Mouse (Mus musculus) myocyte (in vitro differentiated cells): Measurements from ENCODE around the gene Rab5b. TPM values are rescaled to one million over a fixed set of nuclear protein-coding genes. Genes with fewer than 3 reads are reported as not detected.

Experiments
- H3K27me3 ChIP-seq: one replicate; pipeline ENCODE4 v1.6.1; 2011; ENCODE audit not compliant: control insufficient read depth, insufficient read depth, insufficient read length
- H3K36me3 ChIP-seq: one replicate; pipeline ENCODE4 v1.6.1; 2011; ENCODE audit not compliant: control insufficient read depth, insufficient read depth
- H3K4me2 ChIP-seq: one replicate; pipeline ENCODE4 v1.6.1; 2011; ENCODE audit warnings: low read depth, control low read depth
- H3K4me3 ChIP-seq: one replicate; pipeline ENCODE4 v1.5.1; 2011; ENCODE audit warnings: mild to moderate bottlenecking, control low read depth, moderate library complexity
- H3K79me2 ChIP-seq: one replicate; pipeline ENCODE4 v1.6.1; 2011; ENCODE audit not compliant: control insufficient read depth, insufficient read depth
- H3ac ChIP-seq: one replicate; pipeline ENCODE4 v1.6.1; 2011; ENCODE audit not compliant: control insufficient read depth, insufficient read length
- CEBPB ChIP-seq: IDR thresholded peaks from 2 replicates; pipeline ENCODE4 v1.6.1; 2011; ENCODE audit warnings: mild to moderate bottlenecking, moderate library complexity; ENCODE audit not compliant: poor library complexity, insufficient read depth, severe bottlenecking
- E2F4 ChIP-seq: IDR thresholded peaks from one replicate; pipeline ENCODE4 v1.6.1; 2011; ENCODE audit warnings: mild to moderate bottlenecking, control low read depth, moderate library complexity; ENCODE audit not compliant: insufficient read depth
- MAX ChIP-seq: IDR thresholded peaks from one replicate; pipeline ENCODE4 v1.6.1; 2011; ENCODE audit warnings: low read depth, mild to moderate bottlenecking, control low read depth
- MYOD1 ChIP-seq, 3 experiments: IDR thresholded peaks; one replicate each; pipeline ENCODE4 v1.6.1; 2011; ENCODE audit warnings: control low read depth in 2 of 3, low read depth in 2 of 3, mild to moderate bottlenecking in 2 of 3, moderate library complexity in 1 of 3; ENCODE audit not compliant: insufficient read length in 2 of 3, control insufficient read depth in 1 of 3
- MYOG ChIP-seq, 3 experiments: IDR thresholded peaks; one replicate each; pipeline ENCODE4 v1.6.1; 2011; ENCODE audit warnings: control low read depth in 2 of 3, low read depth in 2 of 3, mild to moderate bottlenecking in 2 of 3; ENCODE audit not compliant: insufficient read length in 2 of 3, control insufficient read depth in 1 of 3, insufficient read depth in 1 of 3
- POLR2A ChIP-seq: IDR thresholded peaks from one replicate; pipeline ENCODE4 v1.6.1; 2011; ENCODE audit warnings: low read depth, mild to moderate bottlenecking, control low read depth, moderate library complexity; ENCODE audit not compliant: insufficient read length
- POLR2AphosphoS2 ChIP-seq: IDR thresholded peaks from one replicate; pipeline ENCODE4 v1.6.1; 2011; ENCODE audit warnings: low read depth, control low read depth; ENCODE audit not compliant: insufficient read length
- REST ChIP-seq: IDR thresholded peaks from one replicate; pipeline ENCODE4 v1.6.1; 2011; ENCODE audit warnings: mild to moderate bottlenecking, control low read depth, moderate library complexity; ENCODE audit not compliant: insufficient read depth, insufficient read length
- SRF ChIP-seq: IDR thresholded peaks from one replicate; pipeline ENCODE4 v1.6.1; 2011; ENCODE audit warnings: low read depth; ENCODE audit not compliant: control insufficient read depth, insufficient read length
- TCF12 ChIP-seq: IDR thresholded peaks from one replicate; pipeline ENCODE4 v1.6.1; 2011; ENCODE audit warnings: mild to moderate bottlenecking, control low read depth; ENCODE audit not compliant: poor library complexity, insufficient read depth, severe bottlenecking
- TCF3 ChIP-seq: IDR thresholded peaks from one replicate; pipeline ENCODE4 v1.6.1; 2011; ENCODE audit warnings: low read depth, control low read depth; ENCODE audit not compliant: insufficient read length
- USF1 ChIP-seq: IDR thresholded peaks from one replicate; pipeline ENCODE4 v1.6.1; 2011; ENCODE audit warnings: low read depth, mild to moderate bottlenecking, control low read depth, moderate library complexity
- polyA plus RNA-seq: library from polyadenylated mRNA; unstranded; fragments of >200 nt; fragmentation: generic; extraction: Trizol; gene quantifications from one replicate; pipeline ENCODE4 v1.2.1, GENCODE M21; 2012; ENCODE audit warnings: missing spikeins

The Rab5b gene
- polyA plus RNA-seq, 1 experiment: 76.3 TPM

DNA sequence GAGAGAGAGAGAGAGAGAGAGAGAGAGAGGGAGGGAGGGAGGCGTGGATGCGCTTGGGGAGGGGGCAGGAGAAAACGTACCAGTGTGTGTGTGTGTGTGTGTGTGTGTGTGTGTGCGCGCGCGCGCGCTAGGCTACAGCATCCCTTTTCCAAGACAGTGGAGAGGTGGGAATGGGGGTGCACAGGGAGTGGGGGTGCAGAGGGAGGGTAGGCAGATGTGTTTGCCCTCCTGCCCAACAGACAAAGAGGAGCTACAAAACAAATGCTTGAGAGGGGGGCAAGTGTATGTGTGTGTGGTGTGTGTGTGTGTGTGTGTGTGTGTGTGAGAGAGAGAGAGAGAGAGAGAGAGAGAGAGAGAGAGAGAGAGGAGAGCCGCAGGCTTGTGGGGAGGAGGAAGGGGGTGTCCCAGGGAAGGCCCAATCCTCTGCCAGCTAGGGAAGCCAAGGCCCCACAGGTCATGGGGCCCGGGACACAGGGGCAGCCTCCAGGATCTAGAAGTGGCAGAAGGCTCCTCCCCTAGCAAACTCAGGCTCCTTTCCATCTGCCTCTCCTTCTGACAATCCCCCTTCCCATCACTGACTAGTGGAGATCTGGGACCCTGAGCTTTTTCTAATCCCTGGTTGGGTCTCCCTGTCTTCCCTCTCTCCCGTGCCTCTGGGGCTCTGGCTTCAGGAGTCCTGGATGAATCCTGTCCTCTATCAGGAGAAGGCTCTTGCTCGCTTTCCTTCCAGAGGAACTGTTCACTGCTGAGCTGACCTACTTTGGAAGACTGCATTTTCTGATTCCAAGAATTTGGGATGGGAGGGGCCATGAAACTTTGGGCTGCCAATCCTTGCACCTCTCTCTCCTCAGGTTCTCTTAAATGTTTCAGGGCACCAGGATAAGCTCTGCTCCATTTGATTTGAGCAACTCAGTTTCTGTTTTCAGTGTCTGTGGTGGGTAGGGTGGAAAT, 49.6 kb downstream of the Rab5b start:
- Histone ChIP-seq H3ac (no peak overlapping the region), H3K36me3 (no peaks in the 10 kb centered on the region), H3K4me2 (no peak overlapping the region), H3K27me3 (peaks cover 14% of the 10 kb centered on the region), H3K4me3 (no peak overlapping the region), H3K79me2 (no peaks in the 10 kb centered on the region)
- no peak for TF ChIP-seq CEBPB
- no peak for TF ChIP-seq POLR2AphosphoS2
- no peak for TF ChIP-seq SRF
- no peak for TF ChIP-seq MYOG (IDR thresholded peaks at IDR 0.05; ENCODE audit: control insufficient read depth in 1 of 3, insufficient read depth in 1 of 3, insufficient read length in 2 of 3, low read depth in 2 of 3)
- TF ChIP-seq MYOD1 (IDR thresholded peaks at IDR 0.05; ENCODE audit: control insufficient read depth in 1 of 3, insufficient read length in 2 of 3, low read depth in 2 of 3): no peak
- TF ChIP-seq POLR2A: no peak
- TF ChIP-seq REST: no peak
- TF ChIP-seq MAX: no peak
- no peak for TF ChIP-seq E2F4
- no peak for TF ChIP-seq USF1
- no peak for TF ChIP-seq TCF3
- TF ChIP-seq TCF12: no peak

DNA sequence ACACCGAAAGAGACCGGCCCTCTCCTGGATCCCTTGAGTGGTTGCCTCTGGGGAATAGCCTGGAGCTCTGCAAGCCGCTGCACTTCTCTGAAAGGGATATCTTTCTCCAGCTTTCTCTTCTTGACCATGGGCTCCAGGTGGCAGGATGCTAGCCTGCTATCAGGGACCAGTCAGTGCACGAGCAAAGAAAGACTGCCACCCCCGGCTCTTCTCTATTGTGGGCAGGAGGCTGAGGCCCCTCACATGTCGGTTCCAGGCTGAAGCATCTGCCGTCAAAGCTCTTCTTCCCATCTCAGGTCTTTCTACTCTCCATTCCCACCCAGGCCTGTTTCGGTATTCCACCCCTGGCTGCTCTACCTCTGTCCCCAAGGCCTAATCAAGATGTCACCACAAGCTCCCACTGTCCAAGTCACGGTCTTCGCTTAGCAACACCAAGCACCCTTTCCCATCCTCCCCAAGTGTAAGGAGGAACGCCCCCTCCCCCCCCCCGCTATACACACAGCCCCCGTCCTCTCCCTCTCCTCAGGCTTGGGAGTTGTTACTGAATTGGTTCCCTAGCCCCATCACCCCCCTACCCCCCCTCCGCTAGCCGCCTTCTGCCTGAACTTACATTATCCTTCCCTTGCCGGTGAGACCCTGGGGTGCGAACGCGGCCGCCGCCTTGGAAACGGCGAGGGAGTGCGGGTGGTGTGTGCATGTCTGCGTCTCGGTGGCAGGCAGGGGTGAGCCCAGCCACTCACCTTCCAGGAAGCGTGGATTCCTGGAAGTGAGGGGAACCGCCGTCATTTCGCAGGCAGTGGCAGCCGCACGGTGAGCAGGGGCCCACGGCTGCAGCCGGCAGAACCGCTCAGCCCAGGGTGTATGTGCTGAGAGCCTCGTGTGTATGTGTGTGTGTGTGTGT, 50.7 kb downstream of the Rab5b start, which contains the start of gene Ikzf4:
TSS of gene Ikzf4 (minus strand) at position 881 of the 901 bp plus-strand sequence.
- Histone ChIP-seq H3K36me3 (no peaks in the 10 kb centered on the region), H3K4me3 (no peak within 1 kb of the TSS), H3K4me2 (no peak within 1 kb of the TSS), H3K27me3 (peaks cover 14% of the 10 kb centered on the region), H3ac (no peak within 1 kb of the TSS), H3K79me2 (no peaks in the 10 kb centered on the region)
- TF ChIP-seq MAX (no peak), TCF3 (no peak), CEBPB (no peak), REST (no peak), SRF (no peak)

DNA sequence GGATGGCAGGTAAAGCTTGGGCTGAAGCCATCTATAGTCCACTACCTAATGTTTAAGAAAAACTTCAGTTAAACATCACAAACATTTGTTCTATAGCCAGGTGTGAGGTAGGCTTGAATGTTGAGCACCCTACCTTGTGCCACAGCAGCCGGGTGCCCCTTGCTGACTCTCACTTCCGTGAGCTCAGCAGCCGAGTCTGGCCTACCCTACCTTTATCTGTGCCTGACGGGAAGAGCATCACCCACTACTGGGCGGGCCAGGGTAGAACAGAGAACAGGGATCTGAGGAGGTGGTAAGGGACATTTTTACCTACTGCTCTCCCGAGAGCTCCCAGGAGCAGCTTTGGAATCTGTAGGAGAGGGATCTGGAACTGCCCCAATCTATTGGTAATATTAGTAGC, 53.3 kb downstream of the Rab5b start:
- H3K27me3 ChIP-seq: peaks cover 14% of the 10 kb centered on the region
- no peak overlapping the region for H3ac ChIP-seq
- H3K79me2 ChIP-seq: no peaks in the 10 kb centered on the region
- H3K4me2 ChIP-seq: no peak overlapping the region
- TF ChIP-seq SRF (no peak), MYOD1 (IDR thresholded peaks at IDR 0.05; ENCODE audit: control insufficient read depth in 1 of 3, insufficient read length in 2 of 3, low read depth in 2 of 3) (no peak), CEBPB (no peak), MAX (no peak), E2F4 (no peak), USF1 (no peak), POLR2AphosphoS2 (no peak), REST (no peak), TCF3 (no peak)
- H3K36me3 ChIP-seq: no peaks in the 10 kb centered on the region
- H3K4me3 ChIP-seq: no peak overlapping the region

DNA sequence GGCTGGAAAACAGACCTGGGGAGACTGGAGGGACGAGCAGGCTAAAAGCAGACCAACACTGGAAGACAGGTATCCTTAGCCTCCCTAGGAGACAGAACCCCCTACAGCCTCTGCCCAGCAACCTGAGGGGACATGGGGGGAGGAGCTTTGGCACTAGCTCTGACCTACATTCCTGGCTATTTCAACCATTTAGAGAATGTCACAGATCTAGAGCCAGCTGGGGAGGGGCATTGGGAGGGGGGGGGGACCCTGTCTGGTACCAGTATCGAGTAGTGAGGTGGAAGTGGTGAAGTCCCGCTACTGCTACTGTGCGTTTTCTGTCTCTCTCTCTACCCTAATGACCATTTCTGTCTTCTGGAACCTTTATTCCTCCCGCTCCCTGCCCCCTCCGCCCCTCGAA, 54.2 kb downstream of the Rab5b start:
- Histone ChIP-seq H3K79me2 (no peaks in the 10 kb centered on the region), H3K4me2 (no peak overlapping the region), H3K27me3 (peaks cover 14% of the 10 kb centered on the region), H3K36me3 (no peaks in the 10 kb centered on the region), H3ac (no peak overlapping the region), H3K4me3 (no peak overlapping the region)
- TF ChIP-seq POLR2A: no peak
- no peak for TF ChIP-seq CEBPB
- no peak for TF ChIP-seq REST
- TF ChIP-seq MYOD1 (IDR thresholded peaks at IDR 0.05; ENCODE audit: control insufficient read depth in 1 of 3, insufficient read length in 2 of 3, low read depth in 2 of 3): no peak
- TF ChIP-seq POLR2AphosphoS2: no peak
- no peak for TF ChIP-seq USF1
- TF ChIP-seq E2F4: no peak
- no peak for TF ChIP-seq TCF12
- TF ChIP-seq MYOG (IDR thresholded peaks at IDR 0.05; ENCODE audit: control insufficient read depth in 1 of 3, insufficient read depth in 1 of 3, insufficient read length in 2 of 3, low read depth in 2 of 3): no peak
